Mouse (Mus musculus) bone marrow, adult 2 months (tissue): Measurements from ENCODE around the gene Chchd6.

Experiments used
- CTCF ChIP-seq: fragments of 200-500 bp; IDR thresholded peaks from 2 replicates; pipeline ENCODE4 v1.5.1; 2011; ENCODE audit warnings: low read length, control low read depth; ENCODE audit not compliant: control insufficient read depth, insufficient read depth
- POLR2A ChIP-seq: fragments of 200-500 bp; IDR thresholded peaks from 2 replicates; pipeline ENCODE4 v1.6.1; 2011; ENCODE audit warnings: low read depth, mild to moderate bottlenecking, control low read depth, low read length, borderline replicate concordance; ENCODE audit not compliant: control insufficient read depth

GRCm38 (mm10) chr6:89583170-89583569, 12.3 kb downstream of the Chchd6 start:
- no peak for TF ChIP-seq CTCF
- TF ChIP-seq POLR2A: no peak
